In genomic region chr2:102795034-102795433, GRCm38 (mm10) we compare ENCODE assay signal across 24 mouse cellular contexts.
DNase-seq lines count a peak whose midpoint lies in the region; ATAC-seq and TF ChIP-seq lines count a peak whose summit lies in the region.
"Had no signal": no experiment of that assay in that cellular context is flagged by ENCODE, and none has a peak within 500 bp of the region (broad histone marks: within the 10 kb centered on the region; RNA-seq: fewer than 3 reads in every experiment).

No protein-coding gene starts in this region.

- 59% methylated on average over 3 of the region's 3 CpGs for WGBS in liver, postnatal 0 days (ENCODE audit: insufficient replicate concordance)
- WGBS in hindbrain, embryonic 11.5 days, result 95% methylated on average over 3 of the region's 3 CpGs
- WGBS in limb, embryonic 10.5 days, result 90% methylated on average over 3 of the region's 3 CpGs

- H3K36me3 ChIP-seq in liver, postnatal 0 days (replicated peaks; ENCODE audit: insufficient read depth, low read length), result no peaks in the 10 kb centered on the region
- no peaks in the 10 kb centered on the region for H3K36me3 ChIP-seq in G1E (replicated peaks)
- H3K36me3 ChIP-seq in hindbrain, embryonic 11.5 days (ENCODE audit: control insufficient read depth, insufficient read depth, low read length), result no peaks in the 10 kb centered on the region
- no peaks in the 10 kb centered on the region for H3K36me3 ChIP-seq in limb, embryonic 10.5 days
- H3K36me3 ChIP-seq: embryonic facial prominence, embryonic 15.5 days; heart, embryonic 13.5 days; hindbrain, embryonic 13.5 days; midbrain, embryonic 10.5 days; stomach, embryonic 15.5 days had no signal

- H3K4me3 ChIP-seq in liver, postnatal 0 days (ENCODE audit: low read depth, low read length), result no peak overlapping the region
- H3K4me3 ChIP-seq in G1E (ENCODE audit: low read depth, low read length), result no peak overlapping the region
- no peak overlapping the region for H3K4me3 ChIP-seq in hindbrain, embryonic 11.5 days (ENCODE audit: low read depth, low read length)
- H3K4me3 ChIP-seq in limb, embryonic 10.5 days, result no peak overlapping the region
- H3K4me3 ChIP-seq: embryonic facial prominence, embryonic 15.5 days; heart, embryonic 13.5 days; hindbrain, embryonic 13.5 days; midbrain, embryonic 10.5 days; stomach, embryonic 15.5 days had no signal

- no peak overlapping the region for H3K4me2 ChIP-seq in liver, postnatal 0 days (ENCODE audit: low read depth, low read length)
- no peak overlapping the region for H3K4me2 ChIP-seq in hindbrain, embryonic 11.5 days (replicated peaks; ENCODE audit: low read depth, low read length)
- H3K4me2 ChIP-seq: embryonic facial prominence, embryonic 15.5 days; heart, embryonic 13.5 days; hindbrain, embryonic 13.5 days; stomach, embryonic 15.5 days had no signal

- no peaks in the 10 kb centered on the region for H3K4me1 ChIP-seq in liver, postnatal 0 days (ENCODE audit: insufficient read depth)
- H3K4me1 ChIP-seq in G1E (ENCODE audit: insufficient read depth, low read depth, low read length), result peaks cover 8% of the 10 kb centered on the region; the same call in 1 of the 2 replicates
- no peaks in the 10 kb centered on the region for H3K4me1 ChIP-seq in hindbrain, embryonic 11.5 days (replicated peaks; ENCODE audit: control insufficient read depth, insufficient read depth, low read length)
- H3K4me1 ChIP-seq in limb, embryonic 10.5 days, result peaks cover 16% of the 10 kb centered on the region
- H3K4me1 ChIP-seq: embryonic facial prominence, embryonic 15.5 days; heart, embryonic 13.5 days; hindbrain, embryonic 13.5 days; midbrain, embryonic 10.5 days; stomach, embryonic 15.5 days had no signal

- no peak overlapping the region for H3K27ac ChIP-seq in liver, postnatal 0 days (ENCODE audit: low read depth)
- no peak overlapping the region for H3K27ac ChIP-seq in hindbrain, embryonic 11.5 days (ENCODE audit: low read depth, low read length)
- no peak overlapping the region for H3K27ac ChIP-seq in limb, embryonic 10.5 days
- H3K27ac ChIP-seq: embryonic facial prominence, embryonic 15.5 days; heart, embryonic 13.5 days; hindbrain, embryonic 13.5 days; midbrain, embryonic 10.5 days; stomach, embryonic 15.5 days had no signal

- TF ChIP-seq EP300 in liver, postnatal 0 days (IDR thresholded peaks at IDR 0.05; ENCODE audit: low read depth), result no peak

- 0 out of 2 replicates have a peak, but pooled peaks have one; percentile 21 for ATAC-seq in liver, postnatal 0 days
- ATAC-seq in G1E (ENCODE audit: extremely low read depth, insufficient number of reproducible peaks, low FRiP score, poor library complexity, severe bottlenecking), result peak; percentile 28; the same call in 1 of the 2 replicates
- ATAC-seq in megakaryocyte progenitor cell, adult 5-6 weeks (replicated peaks; ENCODE audit: poor library complexity), result peak; percentile 58
- ATAC-seq in hindbrain, embryonic 11.5 days (ENCODE audit: low FRiP score), result no peak
- ATAC-seq: forebrain, embryonic 14.5 days had no signal

- no peaks in the 10 kb centered on the region for H3K27me3 ChIP-seq in liver, postnatal 0 days (ENCODE audit: insufficient read depth, low read length)
- peaks cover 53% of the 10 kb centered on the region for H3K27me3 ChIP-seq in G1E (ENCODE audit: insufficient read depth, low read length)
- H3K27me3 ChIP-seq in hindbrain, embryonic 11.5 days (ENCODE audit: control insufficient read depth, insufficient read depth, low read length), result no peaks in the 10 kb centered on the region
- no peaks in the 10 kb centered on the region for H3K27me3 ChIP-seq in limb, embryonic 10.5 days (ENCODE audit: low read depth, poor library complexity, severe bottlenecking)
- H3K27me3 ChIP-seq: embryonic facial prominence, embryonic 15.5 days; heart, embryonic 13.5 days; hindbrain, embryonic 13.5 days; stomach, embryonic 15.5 days had no signal

- TF ChIP-seq CTCF in liver, postnatal 0 days (IDR thresholded peaks at IDR 0.05; ENCODE audit: low read depth), result no peak
- no peak for TF ChIP-seq CTCF in G1E (IDR thresholded peaks at IDR 0.05; ENCODE audit: low read depth, low read length)

- no peak overlapping the region for H3K9ac ChIP-seq in liver, postnatal 0 days (replicated peaks)
- no peak overlapping the region for H3K9ac ChIP-seq in hindbrain, embryonic 11.5 days (ENCODE audit: low read depth, low read length)
- H3K9ac ChIP-seq: embryonic facial prominence, embryonic 15.5 days; heart, embryonic 13.5 days; hindbrain, embryonic 13.5 days; stomach, embryonic 15.5 days had no signal

- no peaks in the 10 kb centered on the region for H3K9me3 ChIP-seq in liver, postnatal 0 days (ENCODE audit: low read length)
- H3K9me3 ChIP-seq in G1E (replicated peaks), result no peaks in the 10 kb centered on the region
- no peaks in the 10 kb centered on the region for H3K9me3 ChIP-seq in hindbrain, embryonic 11.5 days (ENCODE audit: control insufficient read depth, low read length)
- H3K9me3 ChIP-seq in limb, embryonic 10.5 days (replicated peaks), result no peaks in the 10 kb centered on the region
- H3K9me3 ChIP-seq: embryonic facial prominence, embryonic 15.5 days; heart, embryonic 13.5 days; hindbrain, embryonic 13.5 days; midbrain, embryonic 10.5 days; stomach, embryonic 15.5 days had no signal

- DNase-seq in liver, postnatal 0 days, result no peak
- no peak for DNase-seq in liver
- no peak for DNase-seq in G1E (ENCODE audit: low spot score)
- peak; percentile 81 to 84 for DNase-seq in spleen, postnatal 36 days (ENCODE audit: low spot score in 2 of 2)
- no peak for DNase-seq in frontal cortex, postnatal 10 days (ENCODE audit: low spot score in 2 of 2)
- DNase-seq in hindbrain, embryonic 11.5 days (ENCODE audit: low spot score), result no peak
- no peak for DNase-seq in limb, embryonic 10.5 days (ENCODE audit: low spot score)
- DNase-seq: adrenal gland, postnatal 36 days; cerebellum, adult 9-10 months; gastrocnemius, postnatal 10 days; heart, postnatal 14 days; kidney, adult 2 months; kidney, postnatal 10 days; left cerebral cortex, postnatal 4 days; lung, adult 2 months; lung, postnatal 14 days; thymus, postnatal 25 days had no signal

Comparison
In these comparisons a context has a peak if more than half of its experiments do, and no peak if none do; other contexts are left out.
1. DNase-seq: peak in spleen, postnatal 36 days (2 of 2); none in liver, postnatal 0 days (single experiment), liver (single experiment), G1E (single experiment), frontal cortex, postnatal 10 days (0 of 2), hindbrain, embryonic 11.5 days (single experiment) and limb, embryonic 10.5 days (single experiment).